Comparison of ENCODE assay signal across 8 mouse cellular contexts in genomic region chr9:95405511-95405945, GRCm38 (mm10). TPM values are rescaled to one million over a fixed set of nuclear protein-coding genes. Genes with fewer than 3 reads are reported as not detected.
DNase-seq lines count a peak whose midpoint lies in the region; ATAC-seq and TF ChIP-seq lines count a peak whose summit lies in the region.

No protein-coding gene starts in this region.

- H3K36me3 ChIP-seq in forebrain, embryonic 15.5 days = no peaks in the 10 kb centered on the region
- no peaks in the 10 kb centered on the region for H3K36me3 ChIP-seq in liver, embryonic 14.5 days (replicated peaks; ENCODE audit: control insufficient read depth, insufficient read depth, low read depth)
- peaks cover 4% of the 10 kb centered on the region; the same call in 1 of the 2 replicates for H3K36me3 ChIP-seq in neural tube, embryonic 13.5 days

- peak overlapping the region; percentile 80 for H3K9ac ChIP-seq in forebrain, embryonic 15.5 days (replicated peaks)
- H3K9ac ChIP-seq in liver, embryonic 14.5 days (replicated peaks) = no peak overlapping the region
- H3K9ac ChIP-seq in neural tube, embryonic 13.5 days = peak overlapping the region; percentile 89

- peak overlapping the region; percentile 94 for H3K4me2 ChIP-seq in forebrain, embryonic 15.5 days (replicated peaks)
- H3K4me2 ChIP-seq in liver, embryonic 14.5 days (ENCODE audit: low read depth) = peak overlapping the region; percentile 58
- H3K4me2 ChIP-seq in neural tube, embryonic 13.5 days = peak overlapping the region; percentile 97

- TF ChIP-seq EP300 in liver, embryonic 14.5 days (IDR thresholded peaks at IDR 0.05; ENCODE audit: low read depth) = no peak

- H3K27ac ChIP-seq in forebrain, embryonic 15.5 days (replicated peaks) = peak overlapping the region; percentile 93
- H3K27ac ChIP-seq in liver, embryonic 14.5 days = no peak overlapping the region
- H3K27ac ChIP-seq in neural tube, embryonic 13.5 days (replicated peaks) = peak overlapping the region; percentile 87

- H3K27me3 ChIP-seq in forebrain, embryonic 15.5 days = no peaks in the 10 kb centered on the region
- H3K27me3 ChIP-seq in liver, embryonic 14.5 days (ENCODE audit: control insufficient read depth, insufficient read depth, low read length) = peaks cover 47% of the 10 kb centered on the region
- peaks cover 20% of the 10 kb centered on the region for H3K27me3 ChIP-seq in neural tube, embryonic 13.5 days

- H3K4me1 ChIP-seq in forebrain, embryonic 15.5 days = peaks cover 25% of the 10 kb centered on the region
- H3K4me1 ChIP-seq in liver, embryonic 14.5 days (replicated peaks; ENCODE audit: control insufficient read depth in 2 of 2, insufficient read depth in 2 of 2, low read length in 1 of 2) = no peaks in the 10 kb centered on the region
- peaks cover 24% of the 10 kb centered on the region for H3K4me1 ChIP-seq in neural tube, embryonic 13.5 days (replicated peaks)

- peak; percentile 21 for ATAC-seq in forebrain, embryonic 15.5 days (replicated peaks)
- peak; percentile 13; the same call in 1 of the 2 replicates for ATAC-seq in liver, embryonic 14.5 days (ENCODE audit: insufficient read depth)
- peak; percentile 11 for ATAC-seq in neural tube, embryonic 13.5 days (ENCODE audit: low read depth)

- WGBS in forebrain, embryonic 15.5 days = 1% methylated on average over 26 of the region's 30 CpGs
- 2% methylated on average over 30 of the region's 30 CpGs for WGBS in liver, embryonic 14.5 days (ENCODE audit: insufficient replicate concordance)
- WGBS in neural tube, embryonic 13.5 days = under 1% methylated on average over 30 of the region's 30 CpGs

- DNase-seq in 3134 (ENCODE audit: extremely low read depth, insufficient read length, low spot score) = peak; percentile 16
- peak; percentile 89 for DNase-seq in brain, adult 2 months (ENCODE audit: low read depth, low spot score)
- peak; percentile 67 to 73 for DNase-seq in heart, postnatal 14 days
- peak; percentile 83 to 88 for DNase-seq in kidney, postnatal 4 days
- DNase-seq in liver, embryonic 14.5 days (ENCODE audit: low read depth in 3 of 3, low spot score in 3 of 3) = no peak
- DNase-seq in thymus, adult 18-20 months = peak; percentile 69 to 71

- no peaks in the 10 kb centered on the region for H3K9me3 ChIP-seq in forebrain, embryonic 15.5 days
- H3K9me3 ChIP-seq in liver, embryonic 14.5 days (ENCODE audit: control insufficient read depth, low read length) = no peaks in the 10 kb centered on the region
- H3K9me3 ChIP-seq in neural tube, embryonic 13.5 days = no peaks in the 10 kb centered on the region

- intact Hi-C loops in heart, postnatal 14 days (cut with DNase I) = loop anchor here (2.0 to 10.0 kb wide), 7 partner anchors 128 to 667 kb away; no protein-coding TSS in a partner anchor

- TF ChIP-seq CTCF in liver, embryonic 14.5 days (IDR thresholded peaks at IDR 0.05; ENCODE audit: low read depth) = peak; percentile 67

- H3K4me3 ChIP-seq in forebrain, embryonic 15.5 days = peak overlapping the region; percentile 90
- peak overlapping the region; percentile 6 to 45; a peak in 2 of 4 replicates for H3K4me3 ChIP-seq in liver, embryonic 14.5 days (ENCODE audit: insufficient read depth in 1 of 2, low read depth in 2 of 2, low read length in 2 of 2)
- H3K4me3 ChIP-seq in neural tube, embryonic 13.5 days = peak overlapping the region; percentile 85

RNA-seq across cellular contexts. Expression of gene Chst2, which starts 1.0 kb away (rescaled TPM):
- polyA plus RNA-seq in forebrain, embryonic 15.5 days (2015; fragmentation: Nextera tagmentation; extraction: Ambion mirVana) = 13.0 and 13.3 TPM in 2 replicates
- 1 to 10 TPM; 2.2 to 2.3 TPM for total RNA-seq in heart, postnatal 14 days (2021)
- polyA plus RNA-seq in liver, embryonic 14.5 days (2012; rRNA removed) = 0.21 and 0.24 TPM in 2 replicates
- 0.24 and 0.36 TPM in 2 replicates for polyA plus RNA-seq in liver, embryonic 14.5 days (2014; fragmentation: Nextera tagmentation; extraction: Ambion mirVana)
- polyA plus RNA-seq in neural tube, embryonic 13.5 days (2015; fragmentation: Nextera tagmentation; extraction: Ambion mirVana) = 8.9 and 9.5 TPM in 2 replicates

Comparison
In these comparisons a context has a peak if more than half of its experiments do, and no peak if none do; other contexts are left out.
1. DNase-seq: peak in 3134 (single experiment), brain, adult 2 months (single experiment), heart, postnatal 14 days (2 of 2), kidney, postnatal 4 days (2 of 2) and thymus, adult 18-20 months (2 of 2); none in liver, embryonic 14.5 days (0 of 3).
2. H3K4me3 ChIP-seq: peak in every context shown above with its lines; median percentile 90 in forebrain, embryonic 15.5 days; 85 in neural tube, embryonic 13.5 days; 26 in liver, embryonic 14.5 days.
3. Peak in every context shown above with its lines, with median percentiles within 50 percentile points of each other: ATAC-seq and H3K4me2 ChIP-seq.